Mouse (Mus musculus): ENCODE measurements around the gene Hist2h2ac. TPM values are rescaled to one million over a fixed set of nuclear protein-coding genes. Genes with fewer than 3 reads are reported as not detected.
"Not testable (repeated sequence)": the region's sequence is repeated elsewhere in the genome, so short reads cannot be mapped to it uniquely, and the experiment has no call there.

The Hist2h2ac gene
- total and polyA plus RNA-seq, 3 experiments, result 2.6 to 928 (median 45.7) TPM

DNA sequence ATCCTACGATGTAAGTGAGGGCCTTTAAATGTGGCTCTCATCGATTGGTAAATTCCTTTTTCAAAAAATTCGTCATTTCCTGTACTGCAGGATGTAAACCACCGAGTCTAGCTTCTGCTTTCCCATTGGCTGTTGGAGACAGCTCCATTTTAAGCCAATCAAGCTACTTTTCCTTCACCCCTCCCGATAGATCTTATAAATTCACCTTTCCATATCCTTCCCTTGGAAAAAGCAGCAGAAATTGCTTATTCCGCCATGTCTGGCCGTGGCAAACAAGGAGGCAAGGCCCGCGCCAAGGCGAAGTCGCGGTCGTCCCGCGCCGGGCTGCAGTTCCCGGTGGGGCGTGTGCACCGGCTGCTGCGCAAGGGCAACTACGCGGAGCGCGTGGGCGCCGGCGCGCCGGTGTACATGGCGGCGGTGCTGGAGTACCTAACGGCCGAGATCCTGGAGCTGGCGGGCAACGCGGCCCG is 984 bp downstream of the Hist2h2ac start, which contains the start of the genes Bola1 and Hist2h2ab:
TSS of gene Bola1 (minus strand) at position 49 of the 470 bp plus-strand sequence.
TSS of gene Hist2h2ab (plus strand) at position 205 of the 470 bp plus-strand sequence.
- peaks cover 3% of the 10 kb centered on the region for H3K36me3 ChIP-seq (replicated peaks)
- TF ChIP-seq TAL1 (conservative IDR thresholded peaks at IDR 0.05; ENCODE audit: low read depth, low read length) (no peak), POLR2AphosphoS5 (IDR thresholded peaks at IDR 0.05; ENCODE audit: insufficient replicate concordance, low read depth, low read length) (peak; percentile 90)
- peaks cover 5% of the 10 kb centered on the region; the same call in 1 of the 2 replicates for H3K27me3 ChIP-seq (ENCODE audit: insufficient read depth, low read length)
- H3K4me3 ChIP-seq (ENCODE audit: low read depth, low read length), result peak within 1 kb of the TSS; percentile 76
- H3K9me3 ChIP-seq (replicated peaks), result peaks cover 16% of the 10 kb centered on the region
- peaks cover 13% of the 10 kb centered on the region for H3K4me1 ChIP-seq (ENCODE audit: insufficient read depth, low read depth, low read length)
- DNase-seq (ENCODE audit: low spot score) (peak; percentile 83), ATAC-seq (ENCODE audit: extremely low read depth, insufficient number of reproducible peaks, low FRiP score, poor library complexity, severe bottlenecking) (peak; percentile 83)

DNA sequence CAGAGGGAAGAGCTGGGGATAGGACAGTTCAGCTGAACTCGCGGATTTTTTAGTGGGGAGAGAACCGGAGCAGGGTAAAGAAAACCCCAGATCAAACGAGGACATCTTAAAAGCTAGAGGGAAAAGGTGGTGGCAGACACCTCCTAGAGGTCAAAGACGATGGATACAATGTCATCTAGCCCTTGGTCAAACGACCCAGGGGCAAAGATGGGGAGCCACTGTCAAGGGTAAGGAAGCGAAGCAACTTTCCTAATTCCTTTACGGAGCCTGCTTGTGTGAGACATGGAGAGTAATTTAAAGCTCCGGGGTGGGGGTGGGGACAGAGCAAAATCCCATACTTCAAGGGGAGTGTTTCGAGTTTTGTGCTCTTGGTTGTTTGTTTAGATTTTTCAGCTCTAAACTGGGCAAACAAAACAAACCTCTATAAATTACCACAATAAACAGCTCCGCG is 1.5 kb downstream of the Hist2h2ac start:
- ATAC-seq (ENCODE audit: extremely low read depth, insufficient number of reproducible peaks, low FRiP score, poor library complexity, severe bottlenecking) (no peak), DNase-seq (ENCODE audit: low spot score) (peak; percentile 34)
- Histone ChIP-seq H3K9me3 (replicated peaks) (peaks cover 16% of the 10 kb centered on the region), H3K4me1 (ENCODE audit: insufficient read depth, low read depth, low read length) (peaks cover 13% of the 10 kb centered on the region), H3K36me3 (replicated peaks) (peaks cover 3% of the 10 kb centered on the region), H3K4me3 (ENCODE audit: low read depth, low read length) (peak overlapping the region; percentile 76), H3K27me3 (ENCODE audit: insufficient read depth, low read length) (peaks cover 6% of the 10 kb centered on the region)
- TF ChIP-seq GATA2 (IDR thresholded peaks at IDR 0.05; ENCODE audit: borderline replicate concordance, low read depth, low read length) (no peak), GATA1 (IDR thresholded peaks at IDR 0.05; ENCODE audit: borderline replicate concordance, low read length) (no peak), CTCF (IDR thresholded peaks at IDR 0.05; ENCODE audit: low read depth, low read length) (no peak), POLR2AphosphoS5 (IDR thresholded peaks at IDR 0.05; ENCODE audit: insufficient replicate concordance, low read depth, low read length) (no peak), TAL1 (conservative IDR thresholded peaks at IDR 0.05; ENCODE audit: low read depth, low read length) (no peak)

DNA sequence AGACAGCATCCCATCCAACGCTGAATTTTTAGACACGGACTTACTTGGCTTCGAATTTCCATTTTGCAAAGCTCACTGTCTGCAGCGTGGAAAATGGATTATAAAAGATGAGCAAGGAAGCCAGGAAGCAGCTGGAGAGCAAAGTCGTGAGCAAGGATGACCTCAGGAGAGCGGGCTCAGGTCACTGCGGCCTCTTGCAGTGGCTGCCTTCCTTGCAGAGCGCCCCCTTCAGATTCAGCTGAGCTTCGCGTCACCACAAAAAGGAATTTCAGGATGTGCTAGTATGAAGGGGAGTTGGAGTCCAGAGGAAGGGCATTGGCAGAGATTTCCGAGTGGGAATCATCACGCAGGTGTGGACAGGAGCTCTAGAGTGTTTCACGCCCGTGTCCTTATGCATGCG is 11.4 kb downstream of the Hist2h2ac start:
- Histone ChIP-seq H3K27me3 (ENCODE audit: insufficient read depth, low read length) (peaks cover 29% of the 10 kb centered on the region), H3K9me3 (replicated peaks) (peaks cover 6% of the 10 kb centered on the region), H3K4me1 (ENCODE audit: insufficient read depth, low read depth, low read length) (peaks cover 4% of the 10 kb centered on the region; the same call in 1 of the 2 replicates), H3K36me3 (replicated peaks) (no peaks in the 10 kb centered on the region), H3K4me3 (ENCODE audit: low read depth, low read length) (no peak overlapping the region)
- no peak for ATAC-seq (ENCODE audit: extremely low read depth, insufficient number of reproducible peaks, low FRiP score, poor library complexity, severe bottlenecking)
- DNase-seq (ENCODE audit: low spot score), result no peak
- no peak for TF ChIP-seq GATA2 (IDR thresholded peaks at IDR 0.05; ENCODE audit: borderline replicate concordance, low read depth, low read length)
- no peak for TF ChIP-seq POLR2AphosphoS5 (IDR thresholded peaks at IDR 0.05; ENCODE audit: insufficient replicate concordance, low read depth, low read length)
- TF ChIP-seq TAL1 (conservative IDR thresholded peaks at IDR 0.05; ENCODE audit: low read depth, low read length), result no peak
- no peak for TF ChIP-seq CTCF (IDR thresholded peaks at IDR 0.05; ENCODE audit: low read depth, low read length)
- no peak for TF ChIP-seq GATA1 (IDR thresholded peaks at IDR 0.05; ENCODE audit: borderline replicate concordance, low read length)

DNA sequence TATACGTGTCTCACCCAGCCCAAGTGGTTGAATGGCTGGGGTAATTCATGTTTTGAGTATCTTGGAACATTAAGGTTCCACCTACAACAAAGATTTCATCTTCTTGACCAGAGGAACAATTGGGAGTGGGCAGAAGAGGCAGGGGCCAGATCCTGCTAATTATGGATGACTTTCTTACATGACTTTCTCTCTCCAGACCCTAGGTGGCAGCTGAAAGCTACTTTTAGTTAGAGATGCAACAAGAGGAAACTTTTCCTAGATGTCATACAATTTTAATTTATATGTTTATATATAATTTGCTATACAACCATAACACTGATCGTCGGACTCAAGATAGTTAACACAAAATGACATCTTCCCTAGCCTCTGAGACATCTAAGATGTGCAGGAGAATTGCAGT is 12.9 kb downstream of the Hist2h2ac start:
- Histone ChIP-seq H3K4me1 (ENCODE audit: insufficient read depth, low read depth, low read length) (peaks cover 4% of the 10 kb centered on the region; the same call in 1 of the 2 replicates), H3K9me3 (replicated peaks) (peaks cover 6% of the 10 kb centered on the region), H3K36me3 (replicated peaks) (no peaks in the 10 kb centered on the region), H3K27me3 (ENCODE audit: insufficient read depth, low read length) (peaks cover 24% of the 10 kb centered on the region), H3K4me3 (ENCODE audit: low read depth, low read length) (no peak overlapping the region)
- TF ChIP-seq POLR2AphosphoS5 (IDR thresholded peaks at IDR 0.05; ENCODE audit: insufficient replicate concordance, low read depth, low read length) (no peak), GATA1 (IDR thresholded peaks at IDR 0.05; ENCODE audit: borderline replicate concordance, low read length) (no peak), TAL1 (conservative IDR thresholded peaks at IDR 0.05; ENCODE audit: low read depth, low read length) (no peak), CTCF (IDR thresholded peaks at IDR 0.05; ENCODE audit: low read depth, low read length) (no peak), GATA2 (IDR thresholded peaks at IDR 0.05; ENCODE audit: borderline replicate concordance, low read depth, low read length) (no peak)
- ATAC-seq (ENCODE audit: extremely low read depth, insufficient number of reproducible peaks, low FRiP score, poor library complexity, severe bottlenecking) (no peak), DNase-seq (ENCODE audit: low spot score) (no peak)

DNA sequence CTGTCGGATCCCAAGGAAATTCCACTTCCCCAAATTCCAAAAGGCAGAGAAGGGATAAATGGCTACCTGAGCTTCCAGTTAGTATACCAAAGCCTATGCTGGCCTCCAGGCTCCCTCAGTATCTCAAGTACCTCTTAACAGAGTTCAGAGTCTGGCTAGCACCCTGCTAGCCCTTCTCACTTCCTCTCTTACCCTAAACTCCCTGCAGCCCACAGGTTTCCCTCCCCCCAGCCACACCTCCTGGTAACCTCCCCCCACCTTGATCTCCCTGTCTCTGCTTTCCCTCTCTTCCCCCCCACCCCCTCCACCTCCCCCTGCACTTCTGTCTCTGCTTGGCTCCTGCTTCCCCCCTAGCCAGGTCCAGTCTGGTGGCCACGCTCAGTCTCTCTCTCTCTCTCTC is 20.9 kb downstream of the Hist2h2ac start:
- ATAC-seq (ENCODE audit: extremely low read depth, insufficient number of reproducible peaks, low FRiP score, poor library complexity, severe bottlenecking) (no peak), DNase-seq (ENCODE audit: low spot score) (no peak)
- no peak overlapping the region for H3K4me3 ChIP-seq (ENCODE audit: low read depth, low read length)
- H3K36me3 ChIP-seq (replicated peaks), result peaks cover 12% of the 10 kb centered on the region
- TF ChIP-seq GATA2 (IDR thresholded peaks at IDR 0.05; ENCODE audit: borderline replicate concordance, low read depth, low read length) (no peak), POLR2AphosphoS5 (IDR thresholded peaks at IDR 0.05; ENCODE audit: insufficient replicate concordance, low read depth, low read length) (no peak), TAL1 (conservative IDR thresholded peaks at IDR 0.05; ENCODE audit: low read depth, low read length) (no peak), CTCF (IDR thresholded peaks at IDR 0.05; ENCODE audit: low read depth, low read length) (no peak), GATA1 (IDR thresholded peaks at IDR 0.05; ENCODE audit: borderline replicate concordance, low read length) (no peak)
- H3K9me3 ChIP-seq (replicated peaks), result peaks cover 5% of the 10 kb centered on the region
- H3K4me1 ChIP-seq (ENCODE audit: insufficient read depth, low read depth, low read length), result peaks cover 37% of the 10 kb centered on the region
- H3K27me3 ChIP-seq (ENCODE audit: insufficient read depth, low read length), result no peaks in the 10 kb centered on the region

DNA sequence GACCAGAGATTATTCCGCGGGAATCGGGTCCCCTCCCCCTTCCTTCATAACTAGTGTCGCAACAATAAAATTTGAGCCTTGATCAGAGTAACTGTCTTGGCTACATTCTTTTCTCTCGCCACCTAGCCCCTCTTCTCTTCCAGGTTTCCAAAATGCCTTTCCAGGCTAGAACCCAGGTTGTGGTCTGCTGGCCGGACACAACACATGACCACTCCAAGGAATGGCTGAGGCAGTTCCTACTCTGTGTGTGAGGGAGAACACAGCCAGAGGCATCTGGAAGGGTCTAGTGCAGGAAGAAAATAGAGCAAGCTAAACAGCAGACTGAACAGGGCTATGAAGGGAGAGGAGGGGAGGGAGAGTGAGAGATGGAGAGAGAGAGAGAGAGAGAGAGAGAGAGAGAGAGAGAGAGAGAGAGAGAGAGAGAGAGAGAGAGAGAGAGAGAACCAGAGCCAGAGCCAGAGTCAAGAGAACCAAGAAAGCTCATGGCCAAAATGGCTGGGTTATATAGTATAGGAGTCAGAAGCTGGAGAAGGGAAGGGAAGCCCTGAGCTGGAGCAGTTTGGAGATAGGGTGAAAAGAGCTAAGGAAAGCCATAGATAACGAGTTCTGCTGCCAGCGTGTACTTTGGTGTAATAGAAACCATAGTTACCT is 22.0 kb downstream of the Hist2h2ac start:
- not testable (repeated sequence) for H3K4me3 ChIP-seq (ENCODE audit: low read depth, low read length); H3K27me3 ChIP-seq (ENCODE audit: insufficient read depth, low read length); ATAC-seq (ENCODE audit: extremely low read depth, insufficient number of reproducible peaks, low FRiP score, poor library complexity, severe bottlenecking); H3K9me3 ChIP-seq (replicated peaks); DNase-seq (ENCODE audit: low spot score)
- peaks cover 13% of the 10 kb centered on the region for H3K36me3 ChIP-seq (replicated peaks)
- H3K4me1 ChIP-seq (ENCODE audit: insufficient read depth, low read depth, low read length), result peaks cover 40% of the 10 kb centered on the region
